Mouse (Mus musculus) adrenal gland, adult 2 months (tissue): ENCODE data around the gene Klra2. TPM values are rescaled to one million over a fixed set of nuclear protein-coding genes. Genes with fewer than 3 reads are reported as not detected.
A peak's percentile ranks its signal among the peaks of the same experiment; 100 is the strongest.
"Not testable (repeated sequence)": the region's sequence is repeated elsewhere in the genome, so short reads cannot be mapped to it uniquely, and the experiment has no call there.

Experiments
- DNase-seq: peaks from one replicate; pipeline ENCODE4 v3.0.0; 2021
- long read RNA-seq: library from polyadenylated mRNA; stranded (forward); transcript quantifications from one replicate; pipeline ENCODE4 v2.0.0, GENCODE M21; 2021
- polyA plus RNA-seq: library from polyadenylated mRNA; depleted of rRNA; stranded (reverse); fragments of >200 nt; gene quantifications from 2 replicates; pipeline ENCODE4 v1.2.3, GENCODE M21; 2012; rRNA removed
- total RNA-seq, 2 experiments: library from RNA; stranded (reverse); gene quantifications; 2 replicates each; pipeline ENCODE4 v1.2.3; 2021

Gene Klra2
- 1 to 10 TPM; 1.9 to 5.7 TPM for total RNA-seq
- polyA plus RNA-seq, result 0.17 and 0.27 TPM in 2 replicates
- long read RNA-seq, result 0 reads

DNA sequence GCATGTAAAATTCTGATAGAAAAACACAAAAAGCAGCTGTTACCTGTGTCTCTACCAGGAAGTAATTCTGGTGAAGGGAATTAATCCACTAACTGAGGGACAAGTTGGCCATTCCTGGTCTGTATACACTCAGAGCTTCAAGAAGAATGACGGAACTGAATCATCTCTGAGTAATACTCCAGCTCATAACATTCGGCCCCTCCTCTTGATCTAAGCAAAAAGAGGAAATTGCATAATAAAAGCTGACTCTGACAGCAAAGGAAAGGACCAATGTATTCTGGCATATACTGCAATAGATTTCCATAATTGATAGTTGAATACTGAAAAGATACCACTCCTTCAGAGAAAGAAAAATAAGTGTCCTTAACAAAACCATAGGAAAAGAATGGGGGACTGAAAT is at the start of gene Klra2:
TSS of gene Klra2 (minus strand) at position 157 of the 400 bp plus-strand sequence.
- no peak for DNase-seq

- no peak for DNase-seq
Measured at GRCm38 (mm10) chr6:131294435-131295112, 47.4 kb upstream of the Klra2 start.

- DNase-seq, result no peak
Measured at GRCm38 (mm10) chr6:131293916-131294315, 46.8 kb upstream of the Klra2 start.

- DNase-seq, result peak; percentile 88
Measured at GRCm38 (mm10) chr6:131292991-131293788, 46.0 kb upstream of the Klra2 start, which contains the start of gene Magohb. Gene Magohb (minus strand): TSS chr6:131293244.

DNA sequence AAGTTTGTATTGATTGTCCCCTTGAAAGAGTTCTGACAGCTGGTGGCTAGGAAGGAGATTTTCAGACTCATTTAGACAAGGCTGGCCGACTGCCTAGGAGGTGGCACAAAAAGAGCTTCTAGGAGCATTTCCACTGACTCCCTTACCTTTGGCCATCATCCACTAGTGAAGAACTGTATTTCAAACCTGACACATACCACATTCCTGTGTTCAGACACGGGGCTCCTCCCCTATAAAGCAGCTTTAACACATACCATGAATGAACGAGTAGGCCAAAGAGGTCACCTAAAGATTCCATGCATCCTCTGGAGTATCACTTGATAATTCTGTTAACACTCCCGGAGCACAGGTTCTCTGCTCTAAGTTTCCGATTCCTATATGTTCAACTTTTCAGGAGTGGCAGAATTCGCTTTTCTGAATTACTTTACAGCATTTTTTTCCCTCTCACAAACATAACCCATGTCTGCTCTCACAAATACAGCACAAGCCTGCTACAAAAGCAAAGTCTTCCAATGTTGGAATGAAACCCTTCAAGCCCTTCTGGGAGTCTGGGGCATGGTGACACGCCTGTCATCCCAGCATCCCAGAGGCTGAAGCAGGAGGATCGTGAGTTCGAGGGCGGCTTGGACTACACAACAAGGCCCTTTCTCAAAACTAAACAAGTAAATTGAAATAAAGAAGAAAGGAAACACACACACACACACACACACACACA is 45.3 kb upstream of the Klra2 start:
- no peak for DNase-seq

DNA sequence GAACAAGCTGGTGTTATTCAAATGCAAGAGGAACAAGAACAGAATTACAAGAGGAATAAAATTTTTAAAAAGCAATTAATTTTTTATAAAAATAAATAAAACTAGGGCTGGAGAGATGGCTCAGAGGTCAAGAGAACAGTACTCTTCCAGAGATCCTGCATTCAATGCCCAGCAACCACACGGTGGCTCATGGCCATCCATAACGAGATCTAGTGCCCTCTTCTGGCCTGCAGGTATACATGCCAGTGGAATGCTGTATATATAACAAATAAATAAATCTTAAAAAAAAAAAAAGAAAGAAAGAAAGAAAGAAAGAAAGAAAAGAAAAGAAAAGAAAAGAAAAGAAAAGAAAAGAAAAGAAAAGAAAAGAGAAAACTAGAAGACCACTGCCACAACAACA is 43.3 kb upstream of the Klra2 start:
- peak; percentile 30 for DNase-seq

DNA sequence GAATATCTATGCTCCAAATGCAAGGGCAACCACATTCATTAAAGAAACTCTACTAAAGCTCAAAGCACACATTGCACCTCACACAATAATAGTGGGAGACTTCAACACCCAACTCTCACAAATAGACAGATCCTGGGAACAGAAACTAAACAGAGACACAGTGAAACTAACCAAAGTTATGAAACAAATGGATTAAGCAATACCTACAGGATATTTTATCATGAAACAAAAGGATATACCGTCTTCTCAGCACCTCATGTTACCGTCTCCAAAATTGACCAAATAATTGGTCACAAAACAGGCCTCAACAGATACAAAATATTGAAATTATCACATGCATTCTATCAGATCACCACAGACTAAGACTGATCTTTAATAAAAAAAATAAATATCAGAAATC is 31.0 kb upstream of the Klra2 start:
- DNase-seq, result not testable (repeated sequence)

- no peak for DNase-seq
Measured at GRCm38 (mm10) chr6:131276659-131277058, 29.5 kb upstream of the Klra2 start.

- DNase-seq, result no peak
Measured at GRCm38 (mm10) chr6:131272311-131272710, 25.1 kb upstream of the Klra2 start.

DNA sequence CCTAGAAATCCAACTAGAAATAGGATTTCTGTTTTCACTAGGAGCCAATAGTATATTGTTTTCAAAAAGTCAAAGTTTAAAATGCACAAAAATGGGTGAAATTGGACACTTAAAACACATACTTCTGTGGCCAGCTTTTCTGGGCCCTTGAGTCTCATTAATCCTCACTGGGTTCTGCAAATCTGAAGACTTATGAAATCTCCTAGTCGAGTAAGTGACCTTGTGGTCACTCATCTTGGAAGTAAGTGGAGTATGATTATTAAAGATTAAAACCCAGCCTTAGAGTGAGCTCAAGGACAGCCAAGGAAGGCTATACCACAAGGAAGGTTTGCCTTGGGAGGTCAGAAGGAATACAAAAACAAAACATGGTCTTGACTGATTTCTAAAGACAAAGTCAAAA is 23.1 kb upstream of the Klra2 start:
- DNase-seq, result no peak

- no peak for DNase-seq
Measured at GRCm38 (mm10) chr6:131269599-131269998, 22.4 kb upstream of the Klra2 start.

DNA sequence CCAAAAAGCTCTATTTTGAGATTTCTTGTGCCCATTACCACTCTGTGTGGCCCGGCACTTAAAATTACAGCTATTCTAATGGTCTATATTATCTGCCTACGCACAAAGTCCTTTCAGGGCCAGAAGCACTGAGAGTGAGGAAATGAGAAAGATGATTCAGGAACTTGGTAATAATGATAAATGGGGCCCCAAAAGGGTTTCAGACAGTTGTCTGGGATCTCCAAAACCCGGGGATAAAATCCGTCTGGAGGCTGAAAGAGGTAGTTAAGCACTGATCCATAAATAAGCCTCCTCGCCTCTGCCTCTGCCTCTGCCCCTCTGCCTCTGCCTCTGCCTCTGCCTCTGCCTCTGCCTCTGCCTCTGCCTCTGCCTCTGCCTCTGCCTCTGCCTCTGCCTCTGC is 17.0 kb upstream of the Klra2 start:
- no peak for DNase-seq

DNA sequence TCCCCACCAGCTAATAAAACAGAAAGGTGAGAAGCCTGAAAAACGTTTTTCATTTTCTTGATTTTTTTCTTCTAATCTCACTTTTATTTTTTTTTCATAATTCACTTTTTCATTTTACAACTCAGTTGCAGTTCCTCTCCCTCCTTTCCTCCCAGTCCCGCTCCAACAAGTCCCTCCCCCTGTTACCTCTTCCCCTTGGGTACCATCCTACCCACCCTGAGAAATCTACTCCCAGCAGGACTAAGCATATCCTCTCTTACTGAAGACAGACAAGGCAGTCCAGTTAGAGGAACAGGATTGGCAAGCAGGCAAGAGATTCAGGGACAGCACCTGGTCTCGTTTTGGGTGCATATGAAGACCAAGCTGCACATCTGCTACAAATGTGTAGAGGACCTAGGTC is 15.6 kb upstream of the Klra2 start:
- DNase-seq, result no peak

GRCm38 (mm10) chr6:131262009-131262408 is 14.8 kb upstream of the Klra2 start:
- DNase-seq, result no peak

DNA sequence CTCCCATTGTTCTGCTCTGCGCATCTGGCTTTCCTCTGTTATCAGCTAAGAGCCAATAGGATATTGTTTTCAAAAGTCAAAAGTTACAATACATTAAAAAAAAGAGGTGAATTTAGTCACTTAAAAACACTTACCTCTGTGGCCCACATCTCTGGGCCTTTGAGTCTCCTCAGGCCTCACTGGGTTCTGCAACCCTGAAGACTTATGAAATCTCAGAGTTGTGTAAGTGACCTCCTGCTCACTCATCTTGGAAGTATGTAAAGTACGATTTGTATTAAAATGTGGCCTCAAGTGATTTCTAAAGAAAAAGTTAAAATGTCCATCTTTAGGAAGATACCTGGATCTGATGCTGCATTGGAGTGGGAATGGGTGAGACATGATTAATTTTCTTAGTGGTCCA is 2.1 kb downstream of the Klra2 start:
- no peak for DNase-seq

Other genes starting within 250 kb of the Klra2 start
- gene Magohb, start 45.9 kb upstream of the Klra2 start, total RNA-seq, result 1 to 10 TPM; 8.1 to 9.2 TPM
- gene Magohb, start 45.9 kb upstream of the Klra2 start, polyA plus RNA-seq, result not detected in 2 replicates
- gene Styk1, start 106.2 kb upstream of the Klra2 start, total RNA-seq, result under 1 TPM; 0.12 to 0.52 TPM
- 0.17 TPM in 1 of 2 replicates, not detected in the other for gene Styk1, start 106.2 kb upstream of the Klra2 start, polyA plus RNA-seq
- gene Ybx3, start 141.1 kb upstream of the Klra2 start, total RNA-seq, result 100 to 1,000 TPM; 187 to 267 TPM
- gene Ybx3, start 141.1 kb upstream of the Klra2 start, polyA plus RNA-seq, result 60.1 and 184 TPM in 2 replicates
- not detected for gene 5430401F13Rik, start 239.0 kb upstream of the Klra2 start, total RNA-seq
- not detected in 2 replicates for gene 5430401F13Rik, start 239.0 kb upstream of the Klra2 start, polyA plus RNA-seq
- gene Gm6619, start 239.0 kb upstream of the Klra2 start, total RNA-seq, result not detected
- gene Gm6619, start 239.0 kb upstream of the Klra2 start, polyA plus RNA-seq, result not detected in 2 replicates